Mouse (Mus musculus) hematopoietic stem cell, adult 5-6 weeks (primary cell): ENCODE measurements around the gene Tmem150b. TPM values are rescaled to one million over a fixed set of nuclear protein-coding genes. Genes with fewer than 3 reads are reported as not detected.

Experiments
- ATAC-seq, 2 experiments: fragments of 125-278 bp in 1 of 2; replicated peaks in 1 of 2; 2 replicates each; pipeline ENCODE4 v1.8.0; 2016 to 2017; ENCODE audit warnings: inconsistent platforms in 2 of 2, mild to moderate bottlenecking in 2 of 2, moderate number of reproducible peaks in 2 of 2, low read depth in 1 of 2, moderate TSS enrichment in 1 of 2; ENCODE audit not compliant: low FRiP score in 2 of 2, poor library complexity in 2 of 2, severe bottlenecking in 2 of 2, insufficient read depth in 1 of 2, low TSS enrichment in 1 of 2
- total RNA-seq: library from RNA; stranded (forward); fragments of 172-1452, 232-1000 nt; gene quantifications from 2 replicates; pipeline ENCODE4 v1.2.3, GENCODE M21; 2017

The Tmem150b gene
- total RNA-seq, 1 experiment from 2014 or later, result 5.0 TPM

DNA sequence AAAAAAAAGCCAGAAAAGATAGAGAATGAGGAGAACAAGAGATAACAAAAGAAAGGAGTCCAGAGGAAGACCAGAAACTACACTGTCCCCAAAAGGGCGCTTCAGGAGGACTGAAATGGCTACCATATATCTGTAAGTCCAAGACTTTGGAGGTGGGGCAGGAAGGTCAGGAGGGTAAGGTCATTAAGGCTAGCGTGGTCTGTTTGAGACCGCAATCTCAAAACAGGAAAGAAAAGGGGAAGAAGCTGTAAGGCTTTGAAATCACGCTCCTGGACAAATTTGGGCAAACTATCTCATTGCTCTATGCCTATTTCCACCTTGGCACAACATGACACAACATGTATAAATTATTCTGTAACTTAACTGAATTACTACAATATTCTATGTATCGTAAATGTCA lies 41.7 kb downstream of the Tmem150b start:
- no peak for ATAC-seq

DNA sequence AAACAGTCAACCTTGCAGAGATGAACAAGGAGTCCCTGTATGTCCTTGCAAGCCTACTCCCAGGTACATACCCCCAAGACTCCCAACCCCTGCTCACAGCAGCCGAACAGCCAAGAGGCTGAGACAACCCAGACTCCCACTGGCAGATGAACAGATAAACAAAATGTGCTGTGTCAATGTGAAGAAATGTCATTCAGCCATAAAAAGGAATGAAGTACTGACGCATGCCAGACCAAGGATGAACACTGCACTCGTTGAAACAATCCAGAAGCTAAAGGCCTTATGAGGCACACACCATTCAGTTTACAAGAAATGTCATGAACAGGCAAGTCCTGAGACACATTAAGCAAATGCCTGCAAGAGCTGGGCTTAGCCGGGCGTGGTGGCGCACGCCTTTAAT lies 49.8 kb downstream of the Tmem150b start:
- no peak for ATAC-seq

DNA sequence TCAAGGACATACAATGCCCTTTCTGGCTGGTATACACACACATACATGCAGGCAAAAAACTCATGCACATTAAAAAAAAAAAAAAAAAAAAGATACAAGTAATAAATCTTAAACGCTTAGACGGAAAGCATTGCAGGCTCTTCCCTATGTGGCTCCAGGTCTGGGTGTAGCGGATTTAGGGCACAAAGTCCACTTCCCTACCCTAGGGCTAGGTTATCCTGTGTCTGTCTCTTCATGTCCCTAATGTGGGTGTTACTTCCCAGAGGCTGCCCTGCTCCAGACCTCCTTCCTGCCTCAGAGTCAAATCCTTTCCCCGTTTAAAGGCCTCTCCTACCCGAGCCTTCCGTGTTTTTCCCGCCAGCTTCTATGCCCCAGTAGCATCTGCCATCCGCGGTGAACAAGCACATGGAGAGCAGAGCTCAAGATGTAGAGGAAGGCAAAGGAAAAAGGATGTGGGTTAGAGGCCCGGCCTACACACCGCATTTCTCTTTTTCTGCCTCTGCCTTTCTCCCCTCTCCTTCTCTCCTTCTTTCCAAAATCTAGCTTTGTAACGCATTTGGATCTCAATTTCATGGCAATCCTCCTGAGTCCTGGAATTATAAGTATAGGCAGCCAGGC lies 50.8 kb downstream of the Tmem150b start:
- peak; percentile 72 to 77 for ATAC-seq

DNA sequence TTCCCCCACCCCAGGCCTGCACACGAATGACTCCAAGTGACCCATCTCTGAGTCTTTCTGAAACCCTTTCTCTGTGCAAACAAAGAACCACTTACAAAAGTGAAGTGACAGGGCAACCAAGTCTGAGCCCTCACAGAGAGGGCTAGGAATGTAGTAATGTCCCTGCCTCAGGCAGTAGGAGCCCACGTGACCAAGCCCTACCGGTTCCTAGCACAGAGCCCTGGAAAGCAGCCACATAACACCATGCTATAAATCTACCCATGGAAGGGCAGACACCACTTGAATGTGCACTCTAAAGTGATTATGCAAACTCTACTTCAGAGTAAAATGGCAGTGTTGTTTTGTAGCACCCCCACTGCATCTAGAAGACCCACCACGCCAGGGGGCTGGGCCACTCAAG lies 53.1 kb downstream of the Tmem150b start:
- peak; percentile 67 to 75 for ATAC-seq

DNA sequence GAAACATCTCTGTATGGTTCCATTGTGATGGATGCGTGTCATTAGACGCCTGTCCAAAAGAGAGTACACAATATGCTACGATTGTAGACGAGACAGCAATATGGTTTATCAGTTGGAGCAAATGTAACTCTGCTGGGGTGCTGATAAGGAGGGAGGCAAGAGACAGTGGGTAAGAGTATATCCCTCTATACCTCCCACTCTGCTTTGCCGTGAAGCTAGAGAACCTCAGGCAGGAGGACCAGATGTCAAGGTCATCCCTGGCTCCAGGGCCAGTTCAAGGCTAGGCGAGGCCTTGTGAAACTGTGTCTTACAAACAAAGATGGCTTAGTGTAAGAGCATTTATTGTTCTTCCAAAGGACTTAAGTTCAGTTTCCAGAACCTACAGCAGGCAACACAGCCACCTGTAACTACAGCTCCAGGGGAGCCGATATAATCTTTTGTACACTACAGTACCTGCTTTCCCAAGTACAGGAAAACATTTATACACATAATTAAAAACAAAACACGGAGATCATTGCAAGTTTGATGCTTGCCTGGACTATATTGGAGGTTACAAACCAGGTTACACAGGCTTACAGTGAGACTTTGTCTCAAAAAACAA lies 54.3 kb downstream of the Tmem150b start:
- peak in 1 of 2 experiments; percentile 22; a peak in 1 of 4 replicates for ATAC-seq

DNA sequence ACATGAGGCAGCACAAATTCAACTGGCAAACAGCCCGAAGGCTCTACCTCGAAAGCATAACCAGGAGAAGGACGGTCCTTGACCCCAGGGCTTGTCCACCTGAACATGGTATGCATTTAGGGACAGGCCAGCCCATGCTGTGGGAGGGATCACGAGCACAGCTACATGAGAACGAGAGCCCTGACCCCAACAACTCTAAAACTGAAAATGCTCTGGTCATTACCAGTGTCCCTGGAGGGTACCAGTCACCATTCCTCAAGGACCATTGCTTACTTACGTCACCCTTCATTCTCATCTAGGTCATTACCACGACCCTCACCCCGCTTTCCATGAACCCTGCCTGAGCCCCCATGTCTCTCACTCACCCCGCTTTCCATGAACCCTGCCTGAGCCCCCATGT lies 55.9 kb downstream of the Tmem150b start:
- no peak for ATAC-seq

DNA sequence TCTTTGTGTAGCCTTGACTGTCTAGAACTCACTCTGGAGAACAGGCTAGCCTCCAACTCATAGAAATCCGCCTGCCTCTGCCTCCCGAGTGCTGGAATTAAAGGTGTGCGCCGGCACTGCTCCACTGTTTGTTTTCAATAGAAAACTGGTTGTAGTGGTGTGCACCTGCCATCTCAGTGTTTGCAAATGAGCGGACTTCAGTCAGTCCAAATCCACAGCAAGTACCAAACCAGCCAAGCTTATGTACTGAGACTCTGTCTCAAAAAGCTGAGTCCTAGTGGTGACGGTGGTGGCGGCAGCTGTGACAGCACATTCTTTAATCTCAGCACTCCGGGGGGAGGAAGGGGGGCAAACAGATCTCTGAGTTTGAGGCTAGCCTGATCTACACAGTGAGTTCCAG lies 56.5 kb downstream of the Tmem150b start:
- ATAC-seq, result no peak

DNA sequence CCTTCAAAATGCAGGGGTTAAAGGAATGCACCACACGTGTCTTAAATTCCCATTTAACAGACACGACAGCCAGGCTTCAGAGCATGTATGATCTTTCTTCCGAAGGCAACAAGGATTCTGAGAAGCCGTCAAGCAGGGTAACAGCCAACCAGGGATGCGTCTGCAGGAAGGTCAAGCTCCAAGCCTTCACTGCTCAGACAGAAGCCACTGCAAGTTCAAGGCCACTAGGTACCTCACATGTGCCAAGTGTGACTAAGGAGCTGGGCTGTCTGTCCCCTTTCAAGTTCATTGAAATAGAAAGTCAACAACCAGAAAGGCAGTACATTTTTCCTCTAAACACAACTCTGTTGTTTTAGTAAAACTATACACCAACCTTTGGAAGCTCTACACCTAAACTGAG lies 58.2 kb downstream of the Tmem150b start:
- ATAC-seq, result no peak

DNA sequence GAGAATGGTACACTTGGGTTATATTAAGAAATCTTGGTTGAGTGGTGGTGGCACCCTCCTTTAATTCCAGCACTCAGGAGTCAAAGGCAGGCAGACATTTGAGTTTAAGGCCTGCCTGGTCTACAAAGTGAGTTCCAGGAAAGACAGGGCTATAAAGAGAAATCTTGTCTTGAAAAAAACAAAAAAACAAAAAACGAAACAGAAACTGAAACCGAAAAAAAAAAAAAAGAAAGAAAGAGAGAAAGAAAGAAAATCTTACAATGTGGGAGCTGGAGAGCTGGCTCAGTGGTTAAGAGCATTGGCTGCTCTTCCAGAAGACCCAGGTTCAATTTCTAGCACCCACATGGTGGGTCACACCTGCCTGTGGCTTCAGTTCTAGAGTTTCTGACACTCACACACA lies 61.3 kb downstream of the Tmem150b start:
- ATAC-seq, result no peak

DNA sequence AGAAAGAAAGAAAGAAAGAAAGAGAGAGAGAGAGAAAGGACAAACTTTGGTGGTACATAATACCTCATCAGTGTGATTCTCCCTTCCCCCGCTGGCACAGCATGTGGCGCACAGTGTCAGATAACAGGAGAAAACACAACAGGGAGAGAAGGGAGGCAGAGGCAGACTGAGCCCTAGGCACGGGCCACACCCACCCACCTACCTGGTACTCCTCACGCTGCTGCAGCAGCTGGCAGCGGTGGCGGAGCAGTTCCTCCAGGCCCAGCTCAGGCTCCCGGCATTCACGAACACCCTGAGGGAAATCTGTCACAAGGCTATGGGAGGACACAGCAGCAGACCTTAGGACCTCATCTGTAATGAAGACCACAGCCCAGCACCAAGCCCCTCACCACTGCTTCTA lies 61.9 kb downstream of the Tmem150b start:
- no peak for ATAC-seq

DNA sequence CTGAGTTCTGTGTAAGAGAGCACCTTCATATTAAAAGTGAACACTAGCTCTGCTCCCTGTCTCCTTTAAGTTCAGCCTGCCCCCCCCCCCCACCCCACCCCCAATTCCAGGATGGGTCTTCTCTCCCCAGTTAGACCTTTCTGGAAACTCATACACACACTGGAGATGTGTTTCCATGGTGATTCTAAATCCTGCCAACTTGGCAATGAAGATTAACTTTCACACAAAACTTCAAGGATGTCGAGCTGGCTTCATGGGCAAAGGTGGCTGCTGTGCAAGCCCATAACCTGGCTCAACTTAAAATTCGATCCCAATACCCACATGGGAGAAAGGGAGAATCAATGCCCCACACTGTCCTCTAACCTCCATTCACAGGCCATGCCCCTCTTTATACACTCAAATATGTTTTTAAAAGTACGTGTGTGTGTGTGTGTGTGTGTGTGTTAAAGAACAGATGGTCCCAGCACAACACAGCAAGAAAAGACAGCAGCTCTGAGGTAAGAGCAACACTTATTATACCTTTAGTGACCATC lies 65.1 kb downstream of the Tmem150b start:
- no peak for ATAC-seq

DNA sequence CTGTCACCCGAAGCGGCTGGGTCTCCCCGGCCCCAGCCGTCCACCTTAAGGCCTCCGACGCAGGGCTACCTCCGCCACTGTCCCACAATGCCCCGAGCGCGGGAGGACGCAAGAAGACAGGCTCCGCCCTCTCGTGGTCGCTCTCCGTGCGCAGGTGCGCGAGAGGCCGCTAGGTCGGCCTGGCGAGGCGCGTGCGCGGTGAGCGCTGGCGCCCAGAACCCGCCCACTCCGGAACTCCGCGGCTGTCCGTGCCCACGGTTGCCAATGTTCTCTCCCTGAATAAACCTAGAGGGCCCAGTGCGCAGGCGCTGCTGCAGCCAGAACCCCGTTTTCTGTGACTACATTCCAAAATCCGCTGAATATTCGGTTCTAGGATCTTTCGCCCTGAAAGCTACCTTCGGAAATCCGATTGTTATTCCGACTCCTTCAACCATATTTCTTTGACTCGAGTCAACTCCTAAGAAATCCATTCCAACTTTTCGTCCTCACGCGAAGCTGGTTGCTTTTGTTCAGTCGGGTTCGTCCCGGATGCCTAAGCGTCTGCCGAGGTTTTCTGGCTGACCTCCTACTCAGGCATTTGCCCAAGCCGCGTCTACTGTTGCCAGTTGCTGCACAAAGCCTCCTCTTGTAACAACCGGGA lies 66.0 kb downstream of the Tmem150b start, which contains the start of gene Ppp6r1:
TSS of gene Ppp6r1 (minus strand) at position 108 of the 640 bp plus-strand sequence.
- ATAC-seq, result peak; percentile 84 to 89

DNA sequence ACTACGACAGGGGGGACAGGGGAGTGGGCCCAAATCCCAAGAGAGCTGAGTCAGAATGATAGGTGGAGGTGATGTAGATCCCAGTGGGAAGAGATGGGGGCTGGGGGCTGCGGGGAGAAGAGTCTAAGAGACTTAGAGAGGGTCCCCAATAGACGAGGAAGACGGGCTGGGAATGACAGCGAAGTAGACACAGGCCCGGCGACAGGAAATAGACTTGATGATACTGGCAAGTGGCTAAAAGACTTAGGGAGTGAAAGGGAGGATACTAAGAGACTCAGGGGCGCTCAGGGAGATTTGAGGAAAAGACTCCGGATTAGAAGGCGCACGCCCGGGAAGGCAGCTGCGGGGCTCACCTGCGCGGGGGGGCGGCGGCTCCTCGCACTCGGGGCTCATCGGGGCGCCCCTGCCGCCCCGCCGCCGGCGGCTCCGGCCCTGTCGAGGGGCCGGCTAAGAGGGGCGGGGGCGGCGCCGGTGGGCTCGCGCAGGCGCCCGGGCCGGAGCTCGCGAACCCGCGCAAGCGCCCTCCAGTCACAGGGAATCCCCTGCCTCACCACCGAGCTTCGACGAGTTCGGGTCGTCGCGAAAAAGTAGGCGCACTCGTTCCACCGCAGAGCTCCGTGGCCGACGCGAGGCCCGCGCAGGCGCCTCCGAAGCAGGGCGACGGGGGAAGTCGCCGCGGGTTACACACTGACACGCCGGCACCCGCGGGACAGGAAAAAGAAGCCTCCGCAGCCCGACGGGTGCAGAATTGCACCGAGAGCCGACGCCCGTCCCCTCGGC lies 66.7 kb downstream of the Tmem150b start:
- ATAC-seq, result peak in 1 of 2 experiments; percentile 30; a peak in 2 of 4 replicates

DNA sequence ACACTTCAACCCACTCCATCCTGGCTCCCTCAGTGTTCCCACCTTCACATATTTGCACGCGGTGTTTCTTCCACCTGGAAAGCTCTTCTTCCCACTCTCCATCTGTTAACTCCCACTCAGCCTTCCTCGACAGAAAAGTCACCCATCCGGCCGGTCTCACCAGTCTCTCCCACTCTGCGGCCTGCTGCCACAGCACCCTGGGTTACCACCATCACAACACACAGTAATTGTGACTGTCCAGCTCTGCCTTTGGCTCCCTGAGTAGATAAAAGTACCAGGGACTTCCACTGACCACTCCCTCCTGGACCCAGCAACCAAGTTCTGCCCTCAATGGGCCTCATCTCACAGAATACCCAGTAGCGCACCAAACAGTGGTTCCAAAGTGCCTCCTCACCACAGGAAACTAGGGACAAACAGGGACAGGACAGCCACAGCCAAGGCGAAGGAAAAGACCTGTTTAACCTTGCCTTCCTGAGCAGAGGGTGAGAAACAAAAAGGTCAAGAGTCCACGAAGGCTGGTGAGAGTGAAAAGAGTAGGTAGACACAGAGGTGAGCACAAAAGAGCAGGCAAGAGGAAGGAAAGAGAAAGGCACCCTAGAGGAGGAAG lies 67.4 kb downstream of the Tmem150b start:
- ATAC-seq, result no peak
